19 mouse cellular contexts compared by ENCODE assay signal in genomic region chr7:96708561-96708960, GRCm38 (mm10).
A peak's percentile ranks its signal among the peaks of the same experiment; 100 is the strongest.
DNase-seq lines count a peak whose midpoint lies in the region; ATAC-seq and TF ChIP-seq lines count a peak whose summit lies in the region.
"Had no signal": no experiment of that assay in that cellular context is flagged by ENCODE, and none has a peak within 500 bp of the region (broad histone marks: within the 10 kb centered on the region; RNA-seq: fewer than 3 reads in every experiment).

No protein-coding gene starts in this region.

- H3K27me3 ChIP-seq in stomach, postnatal 0 days (ENCODE audit: control insufficient read depth, insufficient read depth, low read length): no peaks in the 10 kb centered on the region
- H3K27me3 ChIP-seq: embryonic facial prominence, embryonic 12.5 days; forebrain, embryonic 12.5 days had no signal

- no peak for TF ChIP-seq CTCF in stomach, postnatal 0 days (IDR thresholded peaks at IDR 0.05; ENCODE audit: low read depth)

- H3K4me1 ChIP-seq in stomach, postnatal 0 days (replicated peaks; ENCODE audit: control insufficient read depth, insufficient read depth): no peaks in the 10 kb centered on the region
- H3K4me1 ChIP-seq: forebrain, embryonic 12.5 days; hindbrain, embryonic 12.5 days had no signal

- no peaks in the 10 kb centered on the region for H3K9me3 ChIP-seq in stomach, postnatal 0 days (ENCODE audit: control insufficient read depth, low read length)
- H3K9me3 ChIP-seq: embryonic facial prominence, embryonic 12.5 days; forebrain, embryonic 12.5 days; heart, embryonic 10.5 days; hindbrain, embryonic 12.5 days had no signal

- no peak overlapping the region for H3K9ac ChIP-seq in stomach, postnatal 0 days (ENCODE audit: low read length)
- H3K9ac ChIP-seq: embryonic facial prominence, embryonic 12.5 days; forebrain, embryonic 12.5 days; forebrain, postnatal 0 days; hindbrain, embryonic 12.5 days had no signal

- no peaks in the 10 kb centered on the region for H3K36me3 ChIP-seq in stomach, postnatal 0 days (ENCODE audit: control insufficient read depth, insufficient read depth, low read length)

- 67% methylated on average over 5 of the region's 5 CpGs for WGBS in stomach, postnatal 0 days

- DNase-seq in frontal cortex, adult 2 months (ENCODE audit: extremely low spot score in 1 of 2, low spot score in 1 of 2): no peak
- peak; percentile 57 for DNase-seq in adrenal gland, adult 8-10 months
- peak; percentile 18 for DNase-seq in adrenal gland, postnatal 25 days
- no peak for DNase-seq in stomach, postnatal 0 days (ENCODE audit: low spot score)
- DNase-seq in gastrocnemius, postnatal 10 days: no peak
- DNase-seq in kidney, adult 8-10 months: no peak
- DNase-seq: cerebellum, adult 2 months; cerebellum, postnatal 14 days; forebrain, postnatal 0 days; heart, adult 18-20 months; heart, postnatal 4 days had no signal

- no peak overlapping the region for H3K4me2 ChIP-seq in stomach, postnatal 0 days (replicated peaks; ENCODE audit: low read depth)
- H3K4me2 ChIP-seq: embryonic facial prominence, embryonic 12.5 days; forebrain, embryonic 12.5 days; hindbrain, embryonic 12.5 days had no signal

- H3K4me3 ChIP-seq in stomach, postnatal 0 days (ENCODE audit: low read depth, low read length): no peak overlapping the region
- H3K4me3 ChIP-seq: embryonic facial prominence, embryonic 12.5 days; forebrain, embryonic 12.5 days; heart, embryonic 10.5 days; hindbrain, embryonic 12.5 days had no signal

- TF ChIP-seq EP300 in stomach, postnatal 0 days (optimal IDR thresholded peaks at IDR 0.05): no peak

- H3K27ac ChIP-seq in stomach, postnatal 0 days (replicated peaks): peak overlapping the region; percentile 36; the same call in 1 of the 2 replicates
- H3K27ac ChIP-seq: embryonic facial prominence, embryonic 12.5 days; forebrain, embryonic 12.5 days; heart, embryonic 10.5 days; hindbrain, embryonic 12.5 days had no signal

- peak; percentile 8; the same call in 1 of the 2 replicates for ATAC-seq in frontal cortex, adult (ENCODE audit: low TSS enrichment)
- no peak for ATAC-seq in stomach, postnatal 0 days (ENCODE audit: low FRiP score, low TSS enrichment)
- ATAC-seq: forebrain, postnatal 0 days; hindbrain, embryonic 16.5 days; inflammation-experienced regulatory T-cells, adult 6 months; intestine, postnatal 0 days had no signal

Comparison
In these comparisons a context has a peak if more than half of its experiments do, and no peak if none do; other contexts are left out.
1. DNase-seq: peak in adrenal gland, adult 8-10 months (single experiment) and adrenal gland, postnatal 25 days (single experiment); none in frontal cortex, adult 2 months (0 of 2), stomach, postnatal 0 days (single experiment), gastrocnemius, postnatal 10 days (single experiment) and kidney, adult 8-10 months (0 of 2).